Mouse (Mus musculus): ENCODE results near the gene Ercc6.

DNA sequence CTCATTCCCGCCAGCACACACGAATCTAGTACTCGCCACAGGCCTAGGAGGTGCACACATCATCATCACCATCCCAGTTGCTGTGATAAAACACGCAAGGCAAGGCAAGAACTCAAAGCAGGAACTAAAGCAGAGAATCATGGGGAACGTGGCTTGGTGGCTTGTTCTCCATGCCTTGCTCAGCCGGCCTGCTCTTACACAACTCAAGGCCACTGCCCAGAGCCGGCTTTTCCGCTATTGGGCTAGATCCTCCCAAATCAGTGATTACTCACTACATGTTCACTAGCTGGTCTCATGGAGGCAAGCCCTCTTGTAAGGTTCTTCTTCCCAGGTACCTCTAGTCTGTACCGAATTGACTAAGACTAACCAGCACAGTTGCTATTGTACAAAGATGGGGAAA is 70.4 kb downstream of the Ercc6 start:
- no peak for TF ChIP-seq EP300 (optimal IDR thresholded peaks at IDR 0.05)
- no peak for TF ChIP-seq CTCF (IDR thresholded peaks at IDR 0.05; ENCODE audit: low read depth)

All from stomach, postnatal 0 days (tissue).